Mouse (Mus musculus) spleen, postnatal 10 days (tissue): Measurements from ENCODE around the gene Nbea.

ENCODE experiments used
- DNase-seq, 2 experiments: peaks; one replicate each; pipeline ENCODE4 v3.0.0; 2021 to 2022; ENCODE audit warnings: low spot score in 2 of 2

Gene Nbea

DNA sequence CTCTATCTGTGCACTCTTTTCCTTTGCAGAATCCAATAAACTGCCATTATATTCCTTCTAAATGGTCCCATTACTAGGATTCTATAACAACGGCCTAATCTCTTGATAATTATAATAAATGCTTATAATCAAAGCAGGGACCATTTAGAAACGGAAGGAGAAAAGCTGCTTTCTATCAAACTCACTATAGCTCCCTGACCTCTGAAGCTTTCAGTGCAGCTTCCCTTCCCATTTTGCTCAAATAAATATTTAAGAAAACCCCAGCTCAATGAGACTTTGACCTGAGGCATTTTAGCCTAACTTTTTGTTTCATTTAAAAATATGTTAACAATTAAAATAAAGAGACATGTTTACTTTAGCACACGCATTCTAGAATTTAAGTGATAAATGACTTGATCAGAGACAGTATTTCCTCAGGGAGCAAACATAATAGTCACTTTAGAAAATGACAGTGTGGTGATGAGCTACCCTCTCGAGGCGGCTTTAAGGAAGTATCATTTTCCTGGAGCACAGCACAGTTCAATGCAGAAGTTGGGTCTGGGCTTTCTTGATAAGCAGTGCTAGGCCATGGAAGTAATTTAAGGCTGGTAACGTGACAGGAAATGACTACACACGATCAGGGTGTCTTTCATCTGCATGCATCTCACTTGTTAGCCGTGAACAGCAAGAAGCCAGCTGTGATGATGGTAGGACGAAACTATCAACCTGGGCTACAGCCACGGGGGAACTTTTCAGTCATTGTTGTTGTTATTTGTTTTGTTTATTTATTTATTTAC is 354.8 kb downstream of the Nbea start:
- DNase-seq, result no peak

DNA sequence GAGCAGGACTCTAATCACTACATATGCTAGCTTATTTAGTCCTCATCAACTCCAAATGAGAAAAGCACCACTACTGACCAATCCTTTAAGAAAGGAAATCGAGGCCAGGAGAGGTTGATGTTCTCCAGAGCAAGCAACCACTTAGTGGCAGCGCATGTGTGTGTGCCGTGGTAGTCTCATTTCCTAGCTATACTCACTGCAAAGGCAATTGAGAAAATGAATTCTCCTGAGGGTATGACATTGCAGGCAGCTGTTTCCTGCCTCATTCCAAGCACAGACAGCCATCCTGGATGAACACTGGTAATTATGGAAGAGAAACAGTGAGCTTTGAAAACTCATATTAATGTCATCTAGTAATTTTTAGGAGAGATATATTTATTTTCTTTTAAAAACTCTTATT is 358.6 kb downstream of the Nbea start:
- DNase-seq, result no peak

DNA sequence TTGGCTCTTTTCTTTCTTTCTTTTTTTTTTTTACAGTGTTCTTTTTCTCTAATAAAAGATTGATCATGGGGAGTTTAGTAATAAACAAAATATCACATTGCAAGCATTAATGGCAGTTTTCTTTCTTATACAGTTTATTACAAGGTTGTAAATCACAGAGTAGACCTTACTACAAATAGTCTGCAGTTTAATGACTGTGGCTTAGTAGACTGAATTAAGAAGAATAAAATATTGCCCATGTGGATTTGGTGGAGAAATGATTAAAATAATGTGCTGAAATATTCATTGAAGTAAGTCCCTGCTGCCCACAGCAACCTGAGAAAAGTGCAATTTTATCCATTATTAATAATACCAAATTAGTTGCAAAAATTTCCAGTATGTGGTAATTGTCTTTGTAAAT is 363.9 kb downstream of the Nbea start:
- no peak for DNase-seq

DNA sequence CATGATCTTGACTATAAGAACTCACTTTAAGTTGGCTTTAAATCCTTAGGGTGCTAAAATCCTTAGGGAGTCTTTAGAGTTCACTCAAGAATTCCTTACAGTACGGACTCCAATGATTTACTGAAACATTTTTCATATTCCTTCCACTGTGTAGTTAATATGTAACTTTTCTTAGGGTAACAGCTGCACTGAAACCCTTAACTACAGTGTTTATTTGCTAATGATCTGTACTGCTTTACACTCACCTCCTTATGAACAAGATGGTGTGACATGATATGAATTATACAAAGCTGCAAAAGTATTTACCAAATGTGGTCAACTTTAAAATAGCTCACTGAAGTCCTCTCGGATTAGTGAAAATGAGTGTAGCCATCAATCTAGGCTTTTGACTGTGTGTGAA is 365.4 kb downstream of the Nbea start:
- no peak for DNase-seq

DNA sequence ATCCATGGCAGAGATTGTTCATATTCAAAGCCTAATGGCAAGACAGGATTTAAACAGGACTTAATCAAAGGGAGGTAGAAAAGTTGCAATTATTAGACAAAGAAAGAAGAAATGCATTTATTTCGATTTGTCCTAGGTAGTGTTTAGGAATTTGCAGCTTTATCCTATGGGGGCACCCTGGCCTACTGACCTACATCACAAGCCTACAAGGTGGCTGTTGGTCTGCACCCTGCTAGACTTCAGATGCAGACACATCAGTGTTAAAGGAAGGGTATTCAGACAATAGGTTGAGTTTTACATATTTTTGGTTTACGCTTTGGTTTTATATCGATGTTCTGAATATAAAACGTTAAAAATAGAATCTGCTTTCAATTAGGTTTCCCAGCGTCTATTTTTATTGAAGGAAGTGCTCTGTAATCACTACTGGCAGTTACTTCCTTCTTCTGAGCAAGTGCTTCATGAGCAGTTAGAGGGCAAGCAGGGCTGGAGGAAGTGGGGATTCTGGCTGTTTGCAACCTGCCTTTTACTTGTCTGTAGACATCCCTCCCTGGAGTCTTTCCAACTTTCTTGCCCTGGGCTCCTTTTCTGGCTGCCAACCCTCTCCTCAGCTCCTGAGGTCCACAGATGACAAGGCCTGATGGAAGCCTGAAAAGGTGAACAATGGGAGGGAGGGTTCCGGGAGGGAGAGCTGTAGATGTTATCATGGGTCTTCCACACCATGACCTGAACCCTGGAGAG is 366.7 kb downstream of the Nbea start:
- DNase-seq, result no peak

DNA sequence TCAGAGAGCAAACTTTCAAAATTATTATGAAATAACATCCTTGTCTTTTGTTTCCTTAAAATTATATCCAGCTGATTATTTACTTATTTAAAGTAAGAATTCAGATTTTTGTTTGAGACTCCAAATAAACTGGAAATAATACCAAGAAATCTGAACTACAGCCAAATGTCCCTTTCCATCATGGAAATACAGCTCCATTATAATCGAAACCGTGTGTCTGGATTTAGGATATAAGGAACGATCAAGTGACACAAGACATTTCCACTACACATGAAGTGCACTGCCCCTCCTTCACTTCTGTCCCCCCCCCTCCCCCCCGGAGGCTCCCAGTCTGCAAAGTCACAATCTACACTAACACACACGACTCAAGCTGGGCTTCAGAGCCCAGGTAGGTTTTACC is 367.4 kb downstream of the Nbea start:
- DNase-seq, result no peak

DNA sequence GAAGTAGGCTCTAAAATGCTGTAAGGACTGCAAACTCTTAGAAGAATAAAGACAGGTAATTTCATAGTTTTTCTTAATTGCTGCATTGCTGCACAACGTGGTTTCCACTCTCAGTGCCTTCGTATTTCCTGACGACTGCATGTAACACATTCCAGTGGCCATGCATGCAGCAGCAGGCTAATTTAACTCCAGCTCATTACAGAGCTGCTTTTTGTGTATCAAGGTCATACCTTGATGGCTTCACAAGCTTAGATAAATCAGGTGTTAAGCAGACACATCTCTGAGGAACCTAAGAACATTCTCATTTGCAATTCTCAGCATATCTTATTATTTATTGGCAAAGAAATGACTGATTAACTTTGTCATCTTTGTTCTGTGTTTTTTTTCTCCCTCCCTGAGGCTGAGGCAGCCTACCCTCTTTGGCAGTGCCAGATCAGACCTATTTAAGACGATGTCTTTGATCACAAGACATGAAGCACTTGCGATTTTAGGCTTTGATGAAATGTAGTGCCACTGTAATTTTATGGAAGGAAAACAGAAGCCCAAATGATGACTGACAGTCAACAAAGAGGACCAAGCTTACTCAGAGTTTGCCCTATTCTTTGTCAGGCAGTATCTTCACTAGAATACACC is 368.4 kb downstream of the Nbea start:
- DNase-seq, result no peak

DNA sequence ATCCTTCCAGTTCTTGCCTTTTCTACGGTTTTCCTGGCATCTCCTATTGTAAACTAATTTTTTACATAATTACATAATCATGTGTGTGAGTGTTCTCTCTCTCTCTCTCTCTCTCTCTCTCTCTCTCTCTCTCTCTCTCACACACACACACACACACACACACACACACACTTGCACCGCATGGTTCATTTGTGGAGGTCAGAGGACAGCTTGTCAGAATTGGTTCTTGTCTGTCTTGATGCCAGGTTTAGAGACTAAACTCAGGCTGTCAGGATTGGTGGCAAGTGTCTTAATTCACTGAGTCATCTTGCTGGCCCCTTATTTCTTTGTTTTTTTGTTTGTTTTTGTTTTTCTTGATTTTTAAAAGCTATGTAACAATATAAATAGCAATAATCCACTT is 388.7 kb downstream of the Nbea start:
- DNase-seq, result no peak

DNA sequence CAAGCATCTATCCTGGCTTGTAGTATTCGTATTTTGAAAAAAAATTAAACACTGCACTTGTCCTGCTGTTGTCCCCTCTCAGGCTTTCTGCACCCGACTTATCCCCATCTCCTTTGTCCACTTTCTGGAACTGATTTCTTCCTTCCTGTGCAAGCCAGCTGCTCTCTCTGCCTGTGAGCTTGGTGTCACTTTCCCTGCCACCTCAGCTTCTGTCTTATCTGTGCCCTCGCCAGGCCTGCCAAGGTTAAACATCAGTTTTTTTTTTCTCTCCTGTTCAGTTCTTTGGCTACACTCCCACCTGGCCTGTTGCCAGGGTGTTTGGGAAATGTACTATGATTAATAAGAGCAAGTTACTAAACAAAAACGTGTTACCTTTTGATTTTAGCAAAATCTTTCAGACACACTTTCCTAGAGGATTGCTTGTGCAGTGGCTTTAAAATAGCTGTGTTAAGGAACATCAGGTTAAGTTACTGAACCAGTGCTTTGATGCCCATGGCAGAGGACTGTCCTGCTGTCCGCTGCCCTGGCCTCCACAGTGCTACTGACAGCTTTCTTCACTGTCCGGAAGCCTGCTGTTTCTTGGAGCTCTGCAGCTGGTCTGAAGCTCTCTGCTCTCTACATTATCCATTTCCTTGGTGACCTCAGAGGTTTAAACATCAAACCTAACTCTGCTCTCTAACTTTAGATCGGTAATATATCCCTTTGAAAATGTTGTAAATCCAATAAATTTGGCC is 389.5 kb downstream of the Nbea start:
- peak in 1 of 2 experiments; percentile 15 for DNase-seq

DNA sequence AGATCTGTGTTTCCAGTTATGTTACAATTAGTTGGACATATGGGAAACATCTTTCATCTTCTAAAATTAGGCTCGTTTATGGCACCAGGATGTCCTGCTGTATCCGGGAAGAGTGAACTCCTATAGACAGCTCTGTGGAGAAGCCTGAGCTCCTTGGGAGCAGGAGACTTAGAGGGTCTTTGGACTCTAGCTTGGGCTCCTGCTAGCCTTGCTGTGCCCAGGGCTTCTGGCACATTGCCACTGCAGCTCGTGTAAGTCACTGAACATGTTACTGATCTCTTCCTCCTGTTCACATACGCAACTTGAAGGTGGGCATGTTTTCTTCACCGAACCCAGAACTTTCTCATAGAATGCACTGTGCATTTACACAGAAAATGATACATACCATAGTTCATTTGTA is 391.2 kb downstream of the Nbea start:
- DNase-seq, result no peak

DNA sequence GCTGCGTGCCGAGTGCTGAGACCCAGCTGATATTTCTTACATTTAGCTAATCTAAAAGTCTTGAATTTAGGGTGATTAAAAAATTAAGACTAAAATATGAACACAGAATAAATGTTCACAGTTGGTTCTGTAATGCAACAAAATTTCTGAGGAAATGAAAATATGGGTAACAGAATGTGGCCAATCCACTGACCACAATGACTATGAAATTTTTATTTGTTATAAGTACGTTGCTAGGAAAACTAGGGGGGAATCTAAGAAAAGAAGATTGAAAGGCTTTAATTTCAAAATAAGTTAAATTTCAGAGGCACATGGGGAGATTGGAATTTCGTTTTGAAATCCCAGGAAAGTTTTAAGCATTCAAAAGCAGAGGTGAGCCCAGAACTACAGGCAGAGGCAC is 392.9 kb downstream of the Nbea start:
- DNase-seq, result no peak

DNA sequence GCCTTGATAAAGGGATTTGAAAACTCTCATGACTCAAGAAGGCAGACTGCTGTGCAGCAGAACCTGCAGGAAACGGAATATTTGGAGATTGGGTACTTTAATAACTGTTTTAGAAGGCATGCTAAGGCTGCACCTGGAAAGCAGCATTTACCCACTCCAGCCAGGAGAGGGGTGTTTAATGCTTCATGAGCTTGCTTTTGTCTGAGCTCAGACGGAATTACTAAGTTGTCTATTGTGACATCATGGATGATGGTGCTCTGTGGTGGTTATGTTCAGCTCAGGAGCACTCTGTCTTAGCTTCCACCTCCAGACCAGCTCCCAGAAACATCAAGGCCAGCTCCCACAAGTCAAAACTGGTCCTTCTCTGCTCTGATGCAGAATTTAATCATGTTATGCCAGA is 393.6 kb downstream of the Nbea start:
- DNase-seq, result no peak

DNA sequence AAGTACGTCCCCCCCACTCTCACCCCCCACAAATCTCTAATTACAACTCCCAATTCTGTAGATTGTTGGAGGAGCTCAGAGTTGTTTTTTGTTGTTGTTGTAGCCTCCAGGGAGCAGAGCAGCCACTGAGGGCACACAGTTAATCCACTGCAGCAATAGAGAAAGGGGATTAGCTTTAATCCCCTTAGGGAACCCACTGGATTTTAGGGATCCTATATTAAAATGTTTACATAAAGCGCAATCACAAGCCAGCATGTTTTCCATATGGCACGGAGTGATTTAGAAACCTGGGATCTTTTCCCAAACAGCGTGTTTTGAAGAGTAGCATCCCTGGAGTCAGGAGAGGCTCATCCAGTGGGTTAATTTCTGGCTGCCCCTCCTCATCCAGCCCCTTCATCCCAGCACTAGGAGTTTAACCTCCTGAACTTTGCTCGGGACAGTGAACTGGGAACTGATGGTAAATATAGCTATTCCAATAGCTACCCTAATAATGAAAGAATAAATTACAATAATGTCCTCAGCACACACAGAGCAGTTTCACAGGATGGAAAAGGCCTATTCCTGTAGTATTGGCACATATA is 394.8 kb downstream of the Nbea start:
- DNase-seq, result no peak

DNA sequence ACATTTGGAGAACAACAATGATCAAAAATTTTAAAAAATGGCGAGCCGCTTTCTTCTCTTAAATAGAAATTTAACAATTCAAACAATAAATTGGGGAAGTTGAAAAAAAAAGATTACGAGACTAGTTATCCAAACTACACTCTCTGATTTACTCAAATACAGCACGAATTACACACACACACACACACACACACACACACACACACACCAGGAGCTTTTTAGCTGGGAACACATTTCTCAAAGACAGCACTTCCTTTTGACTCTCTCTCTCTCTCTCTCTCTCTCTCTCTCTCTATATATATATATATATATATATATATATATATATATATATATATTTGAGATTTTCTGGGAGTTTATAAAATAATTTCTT is 395.3 kb downstream of the Nbea start:
- DNase-seq, result no peak

DNA sequence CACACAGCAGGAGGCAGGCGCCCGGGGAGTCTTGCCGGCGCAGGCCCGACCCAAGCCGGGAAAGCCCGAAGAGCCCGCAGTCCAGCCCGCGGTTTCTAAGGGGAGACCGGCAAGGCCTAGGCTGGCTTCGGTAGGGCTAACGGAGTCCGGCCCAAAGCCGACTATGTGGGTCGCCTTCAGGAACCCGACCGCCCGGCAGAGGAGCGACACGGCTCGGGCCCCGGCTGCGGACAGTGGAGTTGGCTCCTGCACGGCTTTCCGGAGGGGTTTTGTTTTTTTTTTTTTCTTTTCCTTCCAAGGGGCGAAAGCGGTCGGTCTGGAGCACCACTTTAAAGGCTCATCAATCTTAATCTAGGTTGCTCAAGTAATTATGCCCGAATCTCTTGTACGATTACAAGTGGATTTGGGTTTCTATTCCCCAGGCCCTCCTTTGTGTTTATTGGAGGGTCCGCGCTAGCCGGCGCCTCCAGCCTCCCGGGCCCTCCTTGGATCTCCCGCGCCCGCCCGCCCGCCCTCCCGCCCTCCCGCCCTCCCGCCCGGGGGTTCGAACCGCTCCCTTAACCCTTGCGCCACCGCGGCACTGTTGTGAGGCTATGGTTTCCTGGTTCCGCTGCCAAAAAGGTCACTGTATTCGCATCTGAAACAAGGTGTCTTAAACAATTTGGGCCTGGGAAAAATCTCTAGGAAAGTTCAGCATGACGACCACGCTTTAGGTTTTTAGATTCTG is 395.9 kb downstream of the Nbea start:
- DNase-seq, result peak; percentile 5 to 15

DNA sequence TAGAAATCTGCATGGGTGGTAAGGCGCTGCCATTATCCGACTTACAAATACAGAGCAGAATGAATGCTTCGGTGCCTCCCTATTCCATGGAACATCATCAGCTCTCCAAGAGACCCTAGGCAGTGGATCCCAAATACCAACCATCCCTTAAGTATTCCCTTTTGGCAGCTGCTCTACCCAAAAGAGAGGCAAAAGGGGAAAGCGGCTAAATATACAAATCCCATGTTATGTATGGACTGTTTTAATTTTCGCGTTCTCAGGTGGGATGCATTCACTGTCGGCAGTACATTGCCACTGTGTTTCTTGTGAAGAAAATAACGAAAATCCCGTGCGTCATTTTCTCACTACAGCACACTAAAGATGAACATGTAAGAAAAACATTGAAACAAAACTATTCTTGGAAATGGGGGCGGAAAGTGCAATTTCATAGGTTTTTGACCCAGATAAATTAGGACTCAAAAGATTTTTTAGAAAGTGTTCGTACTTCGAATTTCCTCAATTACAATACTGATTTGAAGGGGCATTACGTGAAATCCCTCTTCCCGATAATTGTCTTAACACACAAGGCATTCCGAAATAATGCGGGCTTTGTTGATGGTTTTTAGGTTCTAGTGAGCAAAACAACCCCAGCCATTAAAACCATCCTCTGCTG is 396.5 kb downstream of the Nbea start:
- no peak for DNase-seq

DNA sequence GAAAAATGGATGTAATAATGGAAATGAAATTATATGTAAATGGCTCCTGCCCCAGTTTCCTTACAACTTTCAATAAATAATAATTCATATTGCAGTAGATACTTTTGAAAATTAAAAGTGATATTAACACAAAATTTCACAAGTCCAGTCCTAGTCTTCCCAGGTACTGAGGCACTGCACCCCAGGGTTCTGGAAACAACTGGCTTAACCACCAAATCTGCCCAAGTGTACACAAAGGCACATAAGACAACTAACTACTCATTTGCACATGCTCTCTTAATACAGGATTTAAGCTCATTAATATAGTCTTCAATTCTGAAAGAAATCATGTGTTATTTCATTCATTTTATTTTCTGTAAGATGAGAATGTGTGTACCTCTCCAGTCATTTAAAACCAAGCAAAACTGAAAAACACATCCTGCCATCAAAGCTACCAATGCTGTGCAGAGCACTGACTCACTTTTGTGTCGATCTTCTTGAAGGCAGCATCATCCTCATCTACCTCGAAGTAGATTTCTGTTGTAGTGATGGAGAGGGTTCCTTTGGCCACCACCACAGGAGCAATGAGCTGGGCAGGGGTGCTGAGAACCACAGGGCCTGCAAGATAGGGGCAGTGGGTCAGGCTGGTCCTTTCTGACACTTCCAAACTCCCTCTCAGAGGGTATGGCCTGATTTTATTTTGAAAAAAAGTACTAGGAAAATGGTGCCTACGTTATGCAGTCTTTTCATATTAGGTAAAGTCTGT is 397.3 kb downstream of the Nbea start:
- DNase-seq, result no peak

DNA sequence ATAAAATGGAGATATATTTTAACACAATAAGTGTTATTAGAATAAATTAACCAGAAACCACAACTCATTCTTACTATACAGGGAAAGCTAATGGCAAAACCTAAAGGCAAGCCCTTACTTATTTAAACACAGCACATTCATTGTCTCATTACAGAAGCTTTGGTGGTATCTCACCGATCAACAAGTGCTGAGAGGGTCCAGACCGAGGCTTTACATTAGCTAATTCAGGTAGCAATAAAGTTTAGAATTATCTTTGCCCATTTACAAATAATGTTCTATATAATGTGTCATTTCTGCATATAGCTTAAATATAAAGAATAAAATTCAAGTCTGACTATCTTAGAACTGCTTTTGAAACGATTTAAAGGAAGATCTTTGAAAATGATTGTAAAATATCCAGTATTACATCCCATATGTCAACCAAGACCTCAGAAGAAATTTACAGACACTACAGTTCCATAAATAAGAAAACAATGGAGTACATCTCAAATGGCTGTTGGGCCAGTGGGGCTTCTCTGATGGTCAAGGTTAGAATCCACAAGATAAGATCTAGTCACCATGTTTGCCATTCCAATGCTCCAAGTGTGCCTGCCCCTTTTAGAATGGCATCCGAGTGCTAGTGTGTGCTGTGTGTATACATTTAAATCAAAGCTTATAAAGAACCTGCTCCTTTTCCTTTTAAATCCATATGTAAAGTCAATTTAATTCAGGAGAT is 398.1 kb downstream of the Nbea start:
- DNase-seq, result no peak

DNA sequence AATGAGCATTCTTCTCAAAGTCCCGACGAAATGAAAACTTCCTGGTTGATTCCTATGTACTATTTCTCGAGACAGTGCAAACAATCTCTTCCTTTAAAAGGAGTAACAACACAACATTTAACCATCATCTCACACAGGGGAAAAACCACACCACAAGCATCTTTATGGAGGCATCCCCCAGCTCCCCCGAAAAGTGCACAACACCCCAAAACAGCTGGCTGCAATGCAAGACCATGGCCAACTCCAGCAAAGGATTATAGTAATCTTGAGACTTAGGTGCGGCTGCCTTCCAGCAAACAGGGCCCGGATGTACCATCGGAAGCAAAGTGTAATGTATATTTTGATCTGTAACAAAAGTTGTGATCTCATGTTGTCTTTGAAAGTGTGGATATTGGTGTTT is 399.4 kb downstream of the Nbea start:
- no peak for DNase-seq
